Mouse (Mus musculus) cerebellum, adult 2 months (tissue): Measurements from ENCODE around the gene Itga5. TPM values are rescaled to one million over a fixed set of nuclear protein-coding genes. Genes with fewer than 3 reads are reported as not detected.

Experiments used
- DNase-seq, 2 experiments: peaks; one replicate each; pipeline ENCODE4 v3.0.0; 2021
- H3K27ac ChIP-seq: fragments of 200-500 bp; 2 replicates; pipeline ENCODE4 v1.5.1; 2012; ENCODE audit warnings: low read length, control low read depth, inconsistent platforms; ENCODE audit not compliant: insufficient read depth
- H3K27me3 ChIP-seq: fragments of 200-500 bp; 2 replicates; pipeline ENCODE4 v1.6.1; 2012; ENCODE audit warnings: inconsistent platforms, mild to moderate bottlenecking, low read length, moderate library complexity; ENCODE audit not compliant: control insufficient read depth, insufficient read depth
- H3K4me1 ChIP-seq: fragments of 200-500 bp; 2 replicates; pipeline ENCODE4 v1.6.1; 2011; ENCODE audit warnings: low read length; ENCODE audit not compliant: control insufficient read depth, insufficient read depth
- H3K4me3 ChIP-seq: fragments of 200-500 bp; replicated peaks from 2 replicates; pipeline ENCODE3; 2011; ENCODE audit warnings: mild to moderate bottlenecking, low read depth, low read length, control low read depth; ENCODE audit not compliant: insufficient read depth
- CTCF ChIP-seq: fragments of 200-500 bp; IDR thresholded peaks from 2 replicates; pipeline ENCODE4 v1.5.1; 2011; ENCODE audit warnings: low read depth, mild to moderate bottlenecking, control low read depth, low read length, moderate library complexity, borderline replicate concordance; ENCODE audit not compliant: insufficient read depth
- POLR2A ChIP-seq: fragments of 200-500 bp; IDR thresholded peaks from 2 replicates; pipeline ENCODE4 v1.6.1; 2011; ENCODE audit warnings: low read length, control low read depth, borderline replicate concordance; ENCODE audit not compliant: insufficient read depth
- WGBS: fragments of 180-500 bp; shearing (Covaris S2); methylation state at CpG from one replicate; pipeline ENCODE4 v1.1.7; 2018; 5-methylcytosine and 5-hydroxymethylcytosine counted together
- polyA plus RNA-seq: library from polyadenylated mRNA; depleted of rRNA; stranded (reverse); fragments of >200 nt; gene quantifications from 2 replicates; pipeline ENCODE4 v1.2.3, GENCODE M21; 2012

Gene Itga5
- polyA plus RNA-seq, 1 experiment: 1.6 TPM

- no peak for TF ChIP-seq CTCF
- no peak for TF ChIP-seq POLR2A
- WGBS: 55% methylated on average over 2 of the region's 2 CpGs
- no peak for DNase-seq
- Histone ChIP-seq H3K4me1 (no peaks in the 10 kb centered on the region), H3K4me3 (no peak overlapping the region), H3K27ac (no peak overlapping the region), H3K27me3 (peaks cover 5% of the 10 kb centered on the region)
These were observed 4.6 kb upstream of the Itga5 start for GRCm38 (mm10) chr15:103371208-103371607.

GRCm38 (mm10) chr15:103370462-103370861 is 3.9 kb upstream of the Itga5 start:
- Histone ChIP-seq H3K27ac (no peak overlapping the region), H3K4me1 (no peaks in the 10 kb centered on the region), H3K4me3 (no peak overlapping the region), H3K27me3 (peaks cover 5% of the 10 kb centered on the region)
- TF ChIP-seq POLR2A (no peak), CTCF (no peak)
- DNase-seq: no peak
- WGBS: 83% methylated on average over 4 of the region's 4 CpGs

GRCm38 (mm10) chr15:103369123-103369522 is 2.6 kb upstream of the Itga5 start:
- no peak overlapping the region for H3K4me3 ChIP-seq
- no peaks in the 10 kb centered on the region for H3K4me1 ChIP-seq
- no peak overlapping the region for H3K27ac ChIP-seq
- H3K27me3 ChIP-seq: peaks cover 5% of the 10 kb centered on the region
- WGBS: 94% methylated on average over 1 of the region's 1 CpGs
- TF ChIP-seq CTCF: no peak
- no peak for TF ChIP-seq POLR2A
- DNase-seq: no peak

GRCm38 (mm10) chr15:103368179-103368940 is 1.8 kb upstream of the Itga5 start:
- no peak for DNase-seq
- peaks cover 5% of the 10 kb centered on the region for H3K27me3 ChIP-seq
- 89% methylated on average over 4 of the region's 4 CpGs for WGBS
- H3K4me1 ChIP-seq: no peaks in the 10 kb centered on the region
- H3K4me3 ChIP-seq: no peak overlapping the region
- TF ChIP-seq CTCF: no peak
- no peak for TF ChIP-seq POLR2A
- H3K27ac ChIP-seq: no peak overlapping the region

GRCm38 (mm10) chr15:103365471-103366375 is 840 bp downstream of the Itga5 start:
- TF ChIP-seq CTCF (no peak), POLR2A (no peak)
- Histone ChIP-seq H3K4me3 (peak overlapping the region; percentile 19), H3K27ac (no peak overlapping the region), H3K27me3 (peaks cover 5% of the 10 kb centered on the region), H3K4me1 (no peaks in the 10 kb centered on the region)
- WGBS: 25% methylated on average over 51 of the region's 51 CpGs
- no peak for DNase-seq

- Histone ChIP-seq H3K27me3 (peaks cover 5% of the 10 kb centered on the region), H3K27ac (no peak overlapping the region), H3K4me3 (no peak overlapping the region), H3K4me1 (no peaks in the 10 kb centered on the region; the same call in 1 of the 2 replicates)
- TF ChIP-seq CTCF: no peak
- TF ChIP-seq POLR2A: no peak
- DNase-seq: no peak
- WGBS: 88% methylated on average over 4 of the region's 4 CpGs
These were observed 1.8 kb downstream of the Itga5 start for GRCm38 (mm10) chr15:103364761-103365160.

- Histone ChIP-seq H3K27me3 (peaks cover 5% of the 10 kb centered on the region), H3K4me3 (no peak overlapping the region), H3K4me1 (peaks cover 8% of the 10 kb centered on the region), H3K27ac (no peak overlapping the region)
- no peak for TF ChIP-seq CTCF
- TF ChIP-seq POLR2A: no peak
- 97% methylated on average over 1 of the region's 1 CpGs for WGBS
- DNase-seq: no peak
These were observed 2.8 kb downstream of the Itga5 start for GRCm38 (mm10) chr15:103363809-103364208.
